In the genomic region with DNA sequence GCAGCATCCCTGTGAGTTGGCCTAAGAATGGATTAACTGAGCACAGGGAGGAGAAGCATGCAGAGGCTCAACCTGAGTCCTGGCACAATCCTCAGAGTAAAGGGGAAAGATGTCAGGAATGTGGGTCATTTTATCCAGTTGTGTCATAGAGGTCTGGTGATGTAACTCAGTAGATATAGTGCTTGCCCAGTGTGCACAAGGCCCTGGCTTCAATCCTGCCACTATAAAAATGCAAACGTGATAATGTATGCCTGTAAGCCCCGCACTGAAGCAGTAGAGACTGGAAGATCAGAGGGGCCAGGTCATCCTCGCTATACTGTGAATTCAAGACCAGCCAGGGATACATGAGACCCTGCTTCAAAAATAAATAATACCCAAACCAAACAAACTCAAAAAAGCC, we compare ENCODE assay signal across 23 mouse cellular contexts. TPM values are rescaled to one million over a fixed set of nuclear protein-coding genes. Genes with fewer than 3 reads are reported as not detected.
A peak's percentile ranks its signal among the peaks of the same experiment; 100 is the strongest.
DNase-seq lines count a peak whose midpoint lies in the region.
"Had no signal": no experiment of that assay in that cellular context is flagged by ENCODE, and none has a peak within 500 bp of the region (broad histone marks: within the 10 kb centered on the region; RNA-seq: fewer than 3 reads in every experiment).

No protein-coding gene starts in this region.

- H3K4me3 ChIP-seq in brown adipose tissue, adult 24 weeks (ENCODE audit: insufficient read depth, low read depth, low read length) = no peak overlapping the region
- H3K4me3 ChIP-seq: forebrain, embryonic 10.5 days; forebrain, embryonic 13.5 days; gastrocnemius, adult 2 months; heart, embryonic 13.5 days had no signal

- H3K27ac ChIP-seq in brown adipose tissue, adult 24 weeks (replicated peaks; ENCODE audit: low read depth, low read length) = peak overlapping the region; percentile 71
- H3K27ac ChIP-seq: forebrain, embryonic 10.5 days; forebrain, embryonic 13.5 days; gastrocnemius, adult 2 months; heart, embryonic 13.5 days; hindbrain, embryonic 14.5 days; hindbrain, postnatal 0 days had no signal

- peak; percentile 24 for DNase-seq in adrenal gland, postnatal 14 days
- no peak for DNase-seq in adrenal gland, postnatal 25 days
- DNase-seq in urinary bladder, postnatal 14 days (ENCODE audit: low spot score) = peak; percentile 2
- DNase-seq in urinary bladder, postnatal 25 days (ENCODE audit: low spot score) = no peak
- no peak for DNase-seq in ovary, adult 18-20 months (ENCODE audit: low spot score)
- no peak for DNase-seq in spleen, postnatal 36 days (ENCODE audit: low spot score in 2 of 2)
- DNase-seq: cerebellum, adult 11-12 months; cerebellum, adult 8-10 months; cerebellum, postnatal 10 days; cerebellum, postnatal 36 days; embryo, embryonic 11 days; gastrocnemius, adult 2 months; gastrocnemius, postnatal 14 days; heart, adult 18-20 months; heart, postnatal 14 days; heart, postnatal 4 days; kidney, adult 18-20 months had no signal

- no peaks in the 10 kb centered on the region for H3K4me1 ChIP-seq in brown adipose tissue, adult 24 weeks (ENCODE audit: control insufficient read depth, insufficient read depth, insufficient read length, low read length)

RNA-seq across cellular contexts. Expression of gene Anxa2, which starts 4.6 kb away (rescaled TPM):
- total RNA-seq in adrenal gland, postnatal 14 days (2021) = 302 and 335 TPM in 2 replicates
- 390 and 445 TPM in 2 replicates for total RNA-seq in adrenal gland, postnatal 25 days (2021)
- 603 and 650 TPM in 2 replicates for polyA plus RNA-seq in brown adipose tissue, adult 24 weeks (2012; ENCODE audit: insufficient read depth, insufficient read length, missing spikeins)

RNA-seq across cellular contexts. Expression of gene Ice2, which starts 51.1 kb away (rescaled TPM):
- total RNA-seq in adrenal gland, postnatal 14 days (2021) = 14.3 and 16.3 TPM in 2 replicates
- total RNA-seq in adrenal gland, postnatal 25 days (2021) = 16.9 and 19.8 TPM in 2 replicates
- polyA plus RNA-seq in brown adipose tissue, adult 24 weeks (2012; ENCODE audit: insufficient read depth, insufficient read length, missing spikeins) = 4.2 and 5.0 TPM in 2 replicates

Comparison
In these comparisons a context has a peak if more than half of its experiments do, and no peak if none do; other contexts are left out.
1. DNase-seq: peak in adrenal gland, postnatal 14 days (single experiment) and urinary bladder, postnatal 14 days (single experiment); none in adrenal gland, postnatal 25 days (single experiment), urinary bladder, postnatal 25 days (single experiment), ovary, adult 18-20 months (single experiment) and spleen, postnatal 36 days (0 of 2).